Mouse (Mus musculus): ENCODE measurements around the gene Car5a. TPM values are rescaled to one million over a fixed set of nuclear protein-coding genes. Genes with fewer than 3 reads are reported as not detected.
A peak's percentile ranks its signal among the peaks of the same experiment; 100 is the strongest.

Gene Car5a
- total and polyA plus RNA-seq, 3 experiments: 0.08 TPM; not detected in 2

DNA sequence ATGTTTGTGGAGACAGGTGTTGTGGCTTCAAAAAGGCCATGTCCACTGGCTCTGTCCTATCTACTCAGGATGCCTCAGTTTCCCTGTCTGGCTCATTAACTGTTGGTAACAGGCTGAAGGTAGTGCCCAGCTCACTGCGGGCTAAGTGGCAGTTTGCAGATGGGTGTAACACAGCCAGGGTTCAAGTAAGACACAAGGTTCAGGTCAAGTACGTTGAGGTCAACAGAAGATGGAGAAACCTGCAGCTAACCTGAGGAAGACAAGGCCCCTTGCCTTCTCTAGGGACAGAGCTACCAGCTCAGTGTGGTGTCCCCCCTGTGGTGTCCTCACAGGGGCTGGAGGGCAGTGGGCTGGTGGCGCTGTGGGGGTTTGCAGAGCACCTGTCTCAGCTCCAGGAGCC, 65.0 kb downstream of the Car5a start:
- Histone ChIP-seq H3K36me3 (ENCODE audit: control insufficient read depth in 1 of 2, insufficient read depth in 2 of 2, low read length in 2 of 2) (peaks cover 0 to 26% of the 10 kb centered on the region in 2 experiments; a peak in 3 of 4 replicates), H3K9ac (ENCODE audit: control insufficient read depth, low read depth, low read length, poor library complexity, severe bottlenecking) (no peak overlapping the region), H3K4me1 (ENCODE audit: control insufficient read depth in 1 of 2, insufficient read depth in 2 of 2, low read length in 2 of 2) (peaks cover 12 to 23% of the 10 kb centered on the region in 2 experiments), H3K27ac (ENCODE audit: control insufficient read depth, low read depth, low read length) (no peak overlapping the region), H3K27me3 (ENCODE audit: control insufficient read depth in 1 of 2, insufficient read depth in 2 of 2, low read length in 2 of 2) (no peaks in the 10 kb centered on the region), H3K79me2 (ENCODE audit: control insufficient read depth, insufficient read depth, low read length, poor library complexity) (no peaks in the 10 kb centered on the region), H3K9me3 (replicated peaks; ENCODE audit: insufficient read depth, low read length) (no peaks in the 10 kb centered on the region), H3K4me3 (ENCODE audit: control insufficient read depth in 1 of 2, insufficient read depth in 1 of 2, low read depth in 2 of 2, low read length in 2 of 2) (no peak overlapping the region)
- DNase-seq (ENCODE audit: low read depth, low spot score): no peak
- TF ChIP-seq USF2 (IDR thresholded peaks at IDR 0.05; ENCODE audit: borderline replicate concordance in 1 of 2, insufficient read depth in 1 of 2, low read depth in 1 of 2, low read length in 2 of 2): no peak
- TF ChIP-seq MEF2A (IDR thresholded peaks at IDR 0.05; ENCODE audit: extremely low read depth, insufficient replicate concordance, low read depth, low read length, poor library complexity, severe bottlenecking): no peak
- peak; percentile 82; the same call in 1 of the 2 replicates for TF ChIP-seq POLR2AphosphoS2 (IDR thresholded peaks at IDR 0.05; ENCODE audit: low read length)

- Histone ChIP-seq H3K4me3 (ENCODE audit: control insufficient read depth in 1 of 2, insufficient read depth in 1 of 2, low read depth in 2 of 2, low read length in 2 of 2) (no peak overlapping the region), H3K36me3 (ENCODE audit: control insufficient read depth in 1 of 2, insufficient read depth in 2 of 2, low read length in 2 of 2) (peaks cover 0 to 26% of the 10 kb centered on the region in 2 experiments; a peak in 3 of 4 replicates), H3K9me3 (replicated peaks; ENCODE audit: insufficient read depth, low read length) (no peaks in the 10 kb centered on the region), H3K27ac (ENCODE audit: control insufficient read depth, low read depth, low read length) (no peak overlapping the region), H3K4me1 (ENCODE audit: control insufficient read depth in 1 of 2, insufficient read depth in 2 of 2, low read length in 2 of 2) (peaks cover 12 to 25% of the 10 kb centered on the region in 2 experiments), H3K27me3 (ENCODE audit: control insufficient read depth in 1 of 2, insufficient read depth in 2 of 2, low read length in 2 of 2) (no peaks in the 10 kb centered on the region), H3K9ac (ENCODE audit: control insufficient read depth, low read depth, low read length, poor library complexity, severe bottlenecking) (no peak overlapping the region), H3K79me2 (ENCODE audit: control insufficient read depth, insufficient read depth, low read length, poor library complexity) (no peaks in the 10 kb centered on the region)
- no peak for DNase-seq (ENCODE audit: low read depth, low spot score)
- TF ChIP-seq ZC3H11A (IDR thresholded peaks at IDR 0.05; ENCODE audit: low read depth, low read length): no peak
- TF ChIP-seq CTCF (IDR thresholded peaks at IDR 0.05 in 2 of 3, conservative IDR thresholded peaks at IDR 0.05 in 1 of 3; ENCODE audit: control insufficient read depth in 1 of 3, insufficient read depth in 1 of 3, low read depth in 2 of 3, low read length in 3 of 3, poor library complexity in 1 of 3, severe bottlenecking in 1 of 3): no peak
Measured at GRCm38 (mm10) chr8:121877828-121878480, 66.8 kb downstream of the Car5a start.

GRCm38 (mm10) chr8:121877212-121877611, 67.5 kb downstream of the Car5a start:
- TF ChIP-seq GABPA (IDR thresholded peaks at IDR 0.05; ENCODE audit: low read depth, low read length): no peak
- TF ChIP-seq RCOR1 (IDR thresholded peaks at IDR 0.05; ENCODE audit: low read depth, low read length): peak; percentile 48; the same call in 1 of the 2 replicates
- Histone ChIP-seq H3K4me3 (ENCODE audit: control insufficient read depth in 1 of 2, insufficient read depth in 1 of 2, low read depth in 2 of 2, low read length in 2 of 2) (no peak overlapping the region), H3K79me2 (ENCODE audit: control insufficient read depth, insufficient read depth, low read length, poor library complexity) (no peaks in the 10 kb centered on the region), H3K9me3 (replicated peaks; ENCODE audit: insufficient read depth, low read length) (no peaks in the 10 kb centered on the region), H3K27ac (ENCODE audit: control insufficient read depth, low read depth, low read length) (0 out of 2 replicates have a peak overlapping the region, but pooled peaks have one; percentile 5), H3K27me3 (ENCODE audit: control insufficient read depth in 1 of 2, insufficient read depth in 2 of 2, low read length in 2 of 2) (no peaks in the 10 kb centered on the region), H3K9ac (ENCODE audit: control insufficient read depth, low read depth, low read length, poor library complexity, severe bottlenecking) (no peak overlapping the region), H3K36me3 (ENCODE audit: control insufficient read depth in 1 of 2, insufficient read depth in 2 of 2, low read length in 2 of 2) (peaks cover 0 to 26% of the 10 kb centered on the region in 2 experiments; a peak in 3 of 4 replicates), H3K4me1 (ENCODE audit: control insufficient read depth in 1 of 2, insufficient read depth in 2 of 2, low read length in 2 of 2) (peaks cover 12 to 28% of the 10 kb centered on the region in 2 experiments)
- DNase-seq (ENCODE audit: low read depth, low spot score): peak; percentile 73
